Mouse (Mus musculus) c-Kit-positive CD71-negative TER-119-negative erythroid progenitor cells, embryonic 14.5 days (primary cell): ENCODE measurements around the gene Gm21258.
"Not testable (repeated sequence)": the region's sequence is repeated elsewhere in the genome, so short reads cannot be mapped to it uniquely, and the experiment has no call there.

Experiments
- DNase-seq: peaks from one replicate; pipeline ENCODE4 v3.0.0-alpha.2; 2013; ENCODE audit warnings: low read depth

The Gm21258 gene

DNA sequence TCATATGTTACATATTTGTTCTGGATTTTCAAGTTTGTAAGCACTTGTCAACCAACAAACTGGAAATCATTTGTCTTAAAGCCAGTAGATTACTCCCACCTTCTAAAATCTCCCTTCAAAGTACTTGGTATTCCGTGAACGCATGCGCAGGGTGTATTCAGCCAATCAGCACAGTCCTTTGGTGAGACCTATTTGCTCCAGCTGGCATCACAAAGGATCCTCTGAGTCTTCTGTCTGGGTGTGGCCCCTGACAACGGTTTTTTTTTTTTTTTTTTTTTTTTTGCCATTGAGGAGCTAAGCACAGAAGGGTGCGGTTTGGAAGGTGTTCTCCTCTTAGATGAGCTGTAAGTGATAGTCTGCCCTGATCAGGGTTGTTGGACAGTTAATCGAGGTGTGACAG lies at the start of gene Gm21258:
Gene Gm21258 (plus strand): TSS at position 301 of the 400 bp plus-strand sequence.
- not testable (repeated sequence) for DNase-seq
